Mouse (Mus musculus): ENCODE results near the gene Map1b. TPM values are rescaled to one million over a fixed set of nuclear protein-coding genes. Genes with fewer than 3 reads are reported as not detected.

Gene Map1b
- total RNA-seq, 2 experiments from 2014 or later, result 679 to 694 TPM

DNA sequence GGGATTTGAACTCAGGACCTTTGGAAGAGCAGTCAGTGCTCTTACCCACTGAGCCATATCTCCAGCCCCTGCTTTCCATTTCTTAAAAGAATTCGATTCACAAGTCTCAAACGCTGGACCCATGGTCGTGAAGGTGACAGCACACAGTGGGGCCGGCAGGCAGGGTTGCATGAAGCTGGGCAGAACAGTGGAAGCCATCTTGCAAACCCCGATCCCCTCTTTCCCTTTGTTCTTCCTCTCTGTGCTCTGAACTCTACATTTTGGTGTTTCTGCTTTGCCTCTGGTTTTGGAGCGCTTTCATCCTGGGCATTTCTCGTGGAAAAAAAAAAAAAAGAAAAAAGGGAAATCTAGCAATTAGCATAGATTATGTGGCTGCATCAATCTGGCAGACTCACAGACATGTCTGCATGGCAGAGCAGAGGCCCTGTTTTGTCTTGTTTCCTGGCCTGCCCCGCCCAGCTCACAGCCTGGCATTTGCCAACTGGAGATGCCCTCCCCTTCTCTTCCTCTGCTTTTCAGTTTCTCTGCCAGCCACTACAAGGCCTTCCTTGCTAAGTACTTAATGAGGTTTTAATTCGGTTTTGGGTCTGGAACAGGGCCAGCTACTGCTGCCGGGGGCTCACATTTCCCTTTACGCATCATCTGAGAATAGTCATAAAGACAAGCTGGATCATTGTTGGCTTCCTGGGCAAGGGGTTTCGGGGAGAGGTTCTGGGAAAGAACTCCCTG lies 57.5 kb downstream of the Map1b start:
- intact Hi-C loops (cut with DNase I), result no loop called here
- peak; percentile 22 to 53 for DNase-seq (ENCODE audit: low spot score in 2 of 2)

DNA sequence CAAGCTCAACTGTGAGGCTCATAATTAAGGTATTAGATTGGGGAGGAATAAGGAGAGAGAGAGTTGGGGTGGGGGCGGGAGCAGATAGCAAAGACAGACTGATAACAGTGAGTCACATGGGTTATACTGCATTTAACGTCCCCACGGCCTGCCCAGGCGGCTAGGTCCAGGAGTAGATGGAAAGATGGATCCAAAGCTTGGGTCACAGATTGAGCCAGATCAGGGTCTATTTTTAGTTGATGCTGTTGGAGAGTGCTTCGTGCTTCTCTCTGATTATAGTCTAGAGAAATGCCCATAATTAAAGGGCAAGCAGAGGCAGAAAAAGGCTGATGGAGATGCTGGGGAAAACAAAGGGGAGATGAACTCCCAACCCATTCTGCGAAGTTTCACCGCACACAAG lies 61.4 kb downstream of the Map1b start:
- DNase-seq (ENCODE audit: low spot score in 2 of 2), result no peak
- intact Hi-C loops (cut with DNase I), result no loop called here

DNA sequence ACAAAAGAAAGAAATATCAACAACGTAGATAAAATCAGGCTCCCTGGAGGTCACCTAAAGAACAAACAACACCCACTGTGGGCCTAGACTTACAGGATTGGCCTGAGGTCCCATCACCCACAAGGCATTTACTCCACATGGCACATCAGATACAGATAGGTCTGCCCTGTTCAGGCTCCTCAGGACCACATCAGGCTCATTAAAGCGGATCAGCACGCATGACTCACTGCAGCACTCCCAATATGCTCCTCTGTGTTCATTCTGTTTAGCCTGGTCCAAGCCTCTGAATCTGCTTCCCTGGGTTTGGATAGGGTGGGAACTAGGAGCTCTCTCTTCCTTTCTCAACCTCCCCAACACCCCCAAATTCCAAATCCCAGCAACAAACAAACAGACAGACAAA lies 63.9 kb downstream of the Map1b start:
- intact Hi-C loops (cut with DNase I), result no loop called here
- no peak for DNase-seq (ENCODE audit: low spot score in 2 of 2)

DNA sequence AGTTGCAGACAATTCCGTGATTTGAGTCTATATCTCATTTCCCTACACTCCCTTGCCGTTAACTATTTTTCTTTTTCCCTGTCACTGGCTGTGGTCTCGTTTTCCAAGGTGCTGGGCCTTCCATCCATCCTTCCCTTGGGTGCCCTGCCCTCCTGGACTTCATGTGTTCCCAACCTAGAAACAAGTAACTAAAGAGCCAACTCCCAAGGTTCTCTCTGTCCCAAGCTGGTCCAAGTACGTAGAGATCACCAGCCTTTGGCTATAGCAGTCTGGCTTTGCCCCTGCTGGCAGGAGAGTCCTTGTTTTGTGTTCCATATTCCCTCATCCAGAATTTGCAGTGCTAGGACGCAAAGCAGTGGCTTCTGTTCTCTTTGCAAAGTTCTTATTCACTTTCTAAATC lies 65.1 kb downstream of the Map1b start:
- intact Hi-C loops (cut with DNase I), result no loop called here
- DNase-seq (ENCODE audit: low spot score in 2 of 2), result no peak

DNA sequence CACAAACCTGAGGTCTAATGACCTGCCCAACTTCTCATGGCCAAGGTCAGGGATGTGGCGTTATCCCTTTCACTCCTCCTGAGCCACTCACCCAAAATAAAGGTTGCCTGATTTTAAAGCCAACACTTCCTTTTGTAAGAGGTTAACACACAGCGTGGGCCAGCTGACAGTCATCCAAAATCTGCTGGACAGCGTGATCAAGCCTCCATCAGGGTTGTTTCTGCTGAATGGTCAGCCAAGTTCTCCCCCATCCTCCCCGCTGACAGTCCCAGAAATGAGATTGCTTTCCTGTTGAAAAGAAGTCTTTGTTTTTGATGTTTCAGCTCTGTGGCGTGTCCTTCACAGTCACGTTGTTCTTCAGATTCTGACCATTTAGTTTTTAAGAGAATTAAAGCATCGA lies 65.6 kb downstream of the Map1b start:
- intact Hi-C loops (cut with DNase I), result no loop called here
- no peak for DNase-seq (ENCODE audit: low spot score in 2 of 2)

DNA sequence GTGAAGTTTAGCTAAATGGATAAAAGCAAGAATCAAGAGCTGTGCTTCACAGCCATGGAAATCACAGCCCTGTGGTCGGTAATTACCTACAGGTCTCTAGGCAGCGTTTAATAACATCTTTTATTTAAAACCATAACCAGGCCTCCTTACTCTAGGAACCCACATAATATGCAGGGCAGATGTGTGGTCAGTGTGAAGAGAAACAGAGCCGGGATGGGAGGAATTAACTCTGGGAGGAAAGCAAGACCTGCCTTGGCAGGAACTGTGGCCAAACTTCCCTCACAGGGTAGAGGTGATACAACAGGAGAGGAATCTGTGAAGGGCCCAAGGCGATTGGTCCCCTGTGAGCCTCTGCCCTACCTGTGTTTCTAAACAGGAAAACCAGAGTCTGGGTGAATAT lies 66.8 kb downstream of the Map1b start:
- intact Hi-C loops (cut with DNase I), result no loop called here
- DNase-seq (ENCODE audit: low spot score in 2 of 2), result no peak

DNA sequence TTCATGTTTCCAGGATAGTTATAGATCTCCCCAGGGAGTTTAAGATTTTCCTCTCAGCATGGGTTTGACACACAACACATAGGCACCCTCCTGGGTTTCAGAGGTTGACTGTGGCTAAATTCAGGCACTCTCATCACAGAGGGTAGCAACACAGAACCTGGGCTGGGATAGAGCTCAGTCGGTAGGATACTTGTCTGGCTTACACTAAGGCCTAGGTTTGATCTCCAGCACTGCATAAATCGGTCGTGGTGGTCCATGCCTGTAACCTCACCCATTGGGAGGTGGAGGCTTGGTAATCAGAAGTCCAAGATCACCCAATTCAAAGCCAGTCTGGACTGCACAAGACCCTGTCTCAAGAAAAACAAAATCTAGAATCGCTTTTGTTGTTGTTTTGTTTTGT lies 68.1 kb downstream of the Map1b start:
- intact Hi-C loops (cut with DNase I), result no loop called here
- no peak for DNase-seq (ENCODE audit: low spot score in 2 of 2)

DNA sequence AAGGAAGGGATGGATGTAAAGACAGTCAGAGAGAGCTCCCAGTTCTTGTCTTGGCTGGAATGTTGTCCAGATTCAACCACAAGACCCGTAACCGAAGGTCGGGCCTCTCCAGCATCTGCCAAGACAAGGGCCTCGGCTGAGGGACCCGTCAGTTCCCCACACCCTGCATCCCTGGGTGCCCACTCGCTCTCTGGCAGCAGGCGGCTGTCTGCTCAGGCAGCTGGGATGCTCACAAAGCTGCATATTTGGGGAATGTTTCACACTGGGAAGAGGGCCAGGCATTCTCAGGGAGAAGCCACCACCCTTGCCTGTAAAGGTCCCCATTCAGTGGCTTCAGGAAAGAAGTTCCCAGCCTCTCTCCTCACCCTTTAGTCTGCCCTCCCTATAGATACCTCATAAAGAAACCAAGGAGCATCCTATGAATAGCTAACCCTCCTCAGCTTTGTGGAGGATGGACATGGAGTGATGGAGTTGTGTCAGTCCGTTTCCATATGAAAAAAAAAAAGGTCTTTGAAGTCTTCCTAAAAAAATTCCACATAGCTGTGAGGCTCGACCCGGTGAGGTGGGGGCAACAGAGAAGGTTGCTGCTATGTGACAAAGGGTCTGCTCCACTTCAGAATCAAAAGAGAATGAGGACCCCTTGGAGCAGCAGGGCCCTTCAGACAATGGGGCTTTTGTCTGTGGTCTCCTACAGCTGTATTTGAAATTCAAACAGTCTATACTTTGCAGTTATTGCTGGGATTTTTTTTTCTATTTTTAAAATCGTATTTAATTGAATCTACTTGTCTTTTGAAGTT lies 68.7 kb downstream of the Map1b start:
- DNase-seq (ENCODE audit: low spot score in 2 of 2), result peak; percentile 58 to 61
- intact Hi-C loops (cut with DNase I), result no loop called here

DNA sequence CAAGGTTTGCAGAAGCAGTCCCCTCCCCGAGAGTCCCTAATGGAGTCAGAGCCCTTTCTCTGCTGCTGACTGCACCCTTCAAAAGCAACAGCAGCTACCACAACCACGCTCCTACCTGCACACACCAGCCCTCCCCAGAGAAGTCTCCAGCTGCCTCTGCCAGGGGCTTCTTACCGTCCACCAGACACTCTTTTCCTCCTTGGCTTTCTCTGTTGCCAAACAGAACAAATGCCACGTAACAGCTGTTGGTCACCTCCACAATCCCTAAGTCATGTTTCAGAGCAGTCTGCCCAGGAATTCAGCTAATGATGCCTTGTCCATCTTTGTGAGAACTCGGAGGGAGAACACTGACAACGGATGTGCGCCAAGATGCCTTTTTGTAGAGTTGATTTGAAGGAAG lies 69.3 kb downstream of the Map1b start:
- no peak for DNase-seq (ENCODE audit: low spot score in 2 of 2)
- intact Hi-C loops (cut with DNase I), result no loop called here

DNA sequence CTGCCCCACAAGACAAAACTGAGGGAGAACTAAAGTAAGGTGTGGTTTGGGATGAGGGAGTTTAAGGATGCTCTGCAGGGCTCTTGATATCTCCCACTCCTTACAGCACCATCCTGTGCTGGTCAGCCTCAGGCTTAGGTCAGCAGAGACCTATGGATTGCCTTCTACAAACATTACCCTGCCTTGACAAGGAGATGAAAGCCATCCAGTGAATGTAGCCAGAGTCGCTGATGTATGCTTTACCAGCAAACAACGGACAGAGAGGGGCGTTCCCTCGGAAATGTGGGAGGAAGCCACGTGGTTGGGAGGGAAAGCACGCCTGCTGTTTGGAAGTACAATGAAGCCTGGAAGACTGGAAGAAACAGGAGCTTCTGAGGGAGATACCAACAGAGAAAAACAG lies 71.5 kb downstream of the Map1b start:
- DNase-seq (ENCODE audit: low spot score in 2 of 2), result no peak
- intact Hi-C loops (cut with DNase I), result no loop called here

DNA sequence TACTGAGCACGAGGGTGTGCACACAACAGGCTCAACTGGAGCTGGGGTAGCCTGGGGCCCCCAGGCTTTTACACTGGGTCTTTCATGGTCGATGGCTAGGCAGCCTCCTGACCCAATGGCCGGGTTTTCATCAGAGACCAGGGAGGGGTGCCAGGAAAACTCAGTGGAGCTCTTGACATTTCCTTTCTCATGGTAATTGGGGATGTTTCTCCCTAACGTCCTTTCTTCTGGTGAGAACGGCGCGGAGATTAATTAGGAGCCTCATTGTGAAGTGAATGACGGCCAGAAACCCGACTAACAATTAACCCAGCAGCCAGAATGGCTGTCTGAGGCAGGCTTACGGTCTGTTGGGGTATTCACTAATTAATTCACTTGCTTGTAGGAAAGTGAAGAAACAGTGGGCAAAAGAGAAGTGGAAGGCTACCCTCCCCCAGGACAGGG lies 71.9 kb downstream of the Map1b start:
- intact Hi-C loops (cut with DNase I), result no loop called here
- peak; percentile 49 to 54 for DNase-seq (ENCODE audit: low spot score in 2 of 2)

DNA sequence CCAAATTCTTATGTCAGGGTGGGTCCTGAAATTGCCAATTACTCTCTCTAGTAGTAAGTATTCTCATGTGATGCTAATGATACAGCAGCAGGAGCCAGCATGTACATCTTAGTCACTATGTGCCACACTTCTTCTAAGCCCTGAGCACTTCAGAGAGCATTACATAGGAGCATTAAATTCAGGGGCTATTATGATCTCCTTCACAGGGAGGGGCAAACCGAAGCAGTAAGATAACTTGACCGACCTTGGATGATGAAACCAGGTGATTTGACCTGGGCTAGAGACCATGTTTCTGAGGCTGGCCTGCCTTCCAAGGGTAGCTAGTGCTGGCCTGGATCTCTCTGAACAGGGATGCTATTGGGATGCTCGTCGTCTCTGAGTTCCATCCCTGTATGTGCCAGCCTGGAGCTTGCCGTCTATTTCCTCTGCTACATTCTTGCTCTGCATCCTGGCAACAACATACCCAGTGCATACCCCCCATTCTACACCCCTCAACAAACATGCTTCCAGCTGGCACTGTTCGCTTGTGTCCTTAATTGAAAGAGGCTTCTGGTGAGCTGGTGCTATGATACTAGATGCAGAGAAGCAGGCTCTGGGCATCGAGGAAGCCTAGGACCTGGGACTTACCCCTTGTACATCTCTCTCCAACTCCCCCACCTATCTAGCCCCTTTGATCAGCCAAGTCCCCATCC lies 72.7 kb downstream of the Map1b start:
- intact Hi-C loops (cut with DNase I), result no loop called here
- no peak for DNase-seq (ENCODE audit: low spot score in 2 of 2)

DNA sequence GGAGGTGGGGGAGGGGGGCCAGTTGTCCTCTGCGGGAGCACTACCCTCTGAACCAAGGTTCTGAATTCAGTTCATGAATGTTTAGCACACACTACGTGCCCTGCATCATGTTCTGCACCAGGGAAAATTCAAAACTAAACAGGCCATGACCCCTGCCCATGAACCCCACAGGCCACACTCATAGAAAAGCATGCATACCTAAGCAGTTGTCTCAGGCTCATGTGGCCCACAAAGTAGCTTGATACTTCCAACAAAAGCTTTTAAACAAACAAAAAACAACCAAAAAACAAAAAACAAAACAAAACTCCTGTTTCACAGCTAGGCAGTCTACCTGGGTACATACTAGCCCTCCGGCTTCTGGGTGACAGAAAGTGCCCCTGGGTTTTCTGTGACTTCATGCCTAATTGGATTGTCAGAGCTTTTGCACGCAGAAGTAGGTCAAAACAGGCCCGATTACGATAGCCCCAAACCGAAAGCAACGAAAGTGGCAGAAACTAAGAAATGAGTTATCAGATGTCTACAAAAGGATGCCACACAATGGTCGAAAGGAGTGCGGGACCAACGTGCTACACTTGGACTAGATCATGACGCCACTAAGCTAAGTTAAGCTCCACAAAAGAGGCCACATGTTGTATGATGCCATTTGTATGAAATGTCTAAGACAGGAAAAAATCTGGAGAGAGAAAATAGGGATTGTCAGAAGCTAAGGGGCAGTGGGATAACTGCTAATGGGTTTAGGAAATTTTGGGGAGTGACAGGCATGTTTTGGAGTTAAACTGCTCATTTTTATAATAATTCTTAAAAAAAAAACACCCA lies 73.7 kb downstream of the Map1b start:
- DNase-seq (ENCODE audit: low spot score in 2 of 2), result no peak
- intact Hi-C loops (cut with DNase I), result no loop called here

DNA sequence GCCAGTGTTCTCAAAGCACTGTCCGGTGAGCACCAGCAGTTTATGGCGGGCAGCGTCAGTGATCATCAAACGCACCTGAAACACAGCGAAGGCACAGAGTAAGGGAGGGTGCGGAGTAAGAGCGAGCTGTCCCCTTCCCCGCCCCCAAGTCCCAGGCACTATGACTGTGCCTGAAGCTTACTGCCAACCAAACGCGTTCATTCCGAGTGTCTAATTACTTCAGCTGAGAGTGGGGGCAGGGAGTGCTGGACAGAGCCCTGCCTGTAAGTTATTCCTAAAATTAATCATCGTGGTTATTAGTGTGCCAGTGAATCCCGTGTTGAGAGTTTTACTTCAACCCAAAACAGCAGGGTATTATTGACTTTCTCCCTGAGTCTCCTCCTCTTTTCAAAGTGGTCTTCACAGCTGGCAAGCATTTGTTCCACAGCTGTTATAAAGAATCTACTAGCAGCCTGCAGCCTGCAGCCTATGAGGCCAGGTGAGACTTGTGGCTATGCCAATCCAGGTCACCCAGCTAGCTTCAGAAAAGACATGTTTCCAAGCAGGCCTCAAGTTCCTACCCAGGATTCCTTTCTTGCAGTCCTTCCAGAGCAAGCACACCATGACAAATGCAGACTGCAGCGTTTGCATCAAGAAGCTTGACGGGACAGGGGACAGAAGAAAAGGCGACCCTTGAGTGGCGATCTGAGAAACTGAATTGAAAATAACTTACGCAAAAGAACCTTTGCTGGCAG lies 74.5 kb downstream of the Map1b start:
- DNase-seq (ENCODE audit: low spot score in 2 of 2), result no peak
- intact Hi-C loops (cut with DNase I), result no loop called here

DNA sequence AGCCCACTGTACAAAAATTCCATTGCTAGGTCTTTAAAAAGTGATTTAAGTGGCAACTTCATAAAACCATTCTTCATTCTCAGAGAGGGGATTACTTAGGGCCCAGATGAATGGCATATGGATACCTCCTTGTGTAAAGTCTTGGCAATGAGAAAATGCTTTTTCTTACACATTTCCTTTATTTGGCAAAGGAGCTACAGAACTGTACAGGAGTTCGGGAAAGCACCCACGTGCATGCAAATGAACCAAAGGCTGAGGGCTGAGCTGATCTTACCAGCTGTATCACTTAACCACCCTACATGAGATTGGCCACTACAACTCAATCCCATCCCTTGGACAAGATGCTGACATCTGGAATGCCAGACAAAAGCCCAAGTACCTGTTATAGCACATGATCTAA lies 76.1 kb downstream of the Map1b start:
- intact Hi-C loops (cut with DNase I), result no loop called here
- DNase-seq (ENCODE audit: low spot score in 2 of 2), result no peak

DNA sequence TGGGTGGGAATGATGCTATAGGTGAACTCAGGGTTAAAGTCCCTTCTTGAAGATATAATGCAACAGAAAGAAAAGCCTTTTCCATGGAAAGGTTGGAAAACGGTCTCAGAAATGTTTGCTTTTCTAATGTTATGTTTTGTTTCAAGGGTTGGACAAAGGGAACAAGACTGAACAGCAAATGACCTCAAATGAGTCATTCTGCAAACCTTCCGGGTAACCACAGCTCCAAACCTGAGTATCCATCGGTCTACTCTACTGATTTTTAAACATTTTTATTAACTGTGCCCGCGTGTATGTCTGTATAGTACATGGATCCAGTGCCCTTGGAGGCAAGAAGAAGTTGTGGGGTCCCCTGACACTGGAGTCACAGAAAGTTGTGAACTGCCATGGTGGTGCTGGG lies 77.0 kb downstream of the Map1b start:
- intact Hi-C loops (cut with DNase I), result no loop called here
- DNase-seq (ENCODE audit: low spot score in 2 of 2), result no peak

DNA sequence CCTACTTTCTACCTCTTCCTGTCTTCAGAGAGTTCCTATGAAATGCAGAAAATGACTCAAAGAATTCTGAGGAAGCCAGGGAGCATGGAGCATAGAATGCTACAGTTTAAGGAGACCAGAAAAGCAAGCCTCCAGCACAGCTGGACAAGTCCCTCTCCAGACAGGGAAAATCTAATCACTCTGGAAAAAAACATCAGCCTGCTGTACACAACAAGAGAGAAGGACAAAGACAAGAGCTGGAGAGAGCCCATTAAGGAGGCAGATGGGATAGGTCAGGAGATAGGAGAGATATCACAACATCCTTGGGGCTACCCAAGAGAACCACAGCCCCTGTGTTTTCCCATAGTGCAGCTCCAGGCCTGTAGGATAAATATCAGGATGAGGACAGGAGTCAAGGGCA lies 79.3 kb downstream of the Map1b start:
- no peak for DNase-seq (ENCODE audit: low spot score in 2 of 2)
- intact Hi-C loops (cut with DNase I), result no loop called here

DNA sequence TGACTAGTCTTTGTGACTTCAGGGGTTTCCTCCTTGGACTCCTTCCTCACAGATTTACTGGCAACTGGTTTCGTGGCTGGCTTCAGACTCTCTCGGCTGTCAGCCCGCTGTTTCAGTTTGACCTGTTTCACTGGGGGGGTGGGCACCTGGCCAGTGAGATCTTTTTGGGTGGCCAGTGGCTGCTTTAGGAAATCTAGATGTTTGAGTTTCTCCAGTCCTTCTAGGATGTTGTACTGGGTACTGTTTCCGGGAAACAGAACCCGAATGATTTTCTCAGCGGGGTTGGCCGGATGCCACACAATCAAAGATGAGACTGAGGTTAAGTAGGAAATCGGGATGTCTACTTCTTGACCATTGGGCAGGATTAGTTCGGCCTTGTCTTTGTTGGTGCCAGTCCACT lies 81.8 kb downstream of the Map1b start:
- intact Hi-C loops (cut with DNase I), result no loop called here
- no peak for DNase-seq (ENCODE audit: low spot score in 2 of 2)

Measured in left cerebral cortex, postnatal 14 days (tissue).